Mouse (Mus musculus) intestine, postnatal 0 days (tissue): ENCODE results near the gene Ostm1. TPM values are rescaled to one million over a fixed set of nuclear protein-coding genes. Genes with fewer than 3 reads are reported as not detected.
A peak's percentile ranks its signal among the peaks of the same experiment; 100 is the strongest.

ENCODE experiments used
- ATAC-seq: fragments of 200-750 bp; cut with Nextera tagmentation; 2 replicates; pipeline ENCODE4 v1.8.0; 2017; ENCODE audit warnings: mild to moderate bottlenecking, moderate TSS enrichment, moderate library complexity
- H3K27ac ChIP-seq: fragments of 300-500 bp; sonication (generic); 2 replicates; pipeline ENCODE4 v1.5.1; 2014; ENCODE audit warnings: mild to moderate bottlenecking, low read depth, low read length, moderate library complexity
- H3K27me3 ChIP-seq: fragments of 300-500 bp; sonication (generic); replicated peaks from 2 replicates; pipeline ENCODE4 v1.6.1; 2014; ENCODE audit warnings: low read length, mixed read lengths; ENCODE audit not compliant: control insufficient read depth, insufficient read depth
- H3K36me3 ChIP-seq: fragments of 300-500 bp; sonication (generic); 2 replicates; pipeline ENCODE4 v1.6.1; 2014; ENCODE audit warnings: mild to moderate bottlenecking, moderate library complexity; ENCODE audit not compliant: control insufficient read depth, insufficient read depth
- H3K4me1 ChIP-seq: fragments of 300-500 bp; sonication (generic); replicated peaks from 2 replicates; pipeline ENCODE4 v1.6.1; 2014; ENCODE audit warnings: antibody characterized with exemption, low read length, mixed read lengths; ENCODE audit not compliant: control insufficient read depth, insufficient read depth
- H3K4me2 ChIP-seq: fragments of 300-500 bp; sonication (generic); replicated peaks from 2 replicates; pipeline ENCODE4 v1.6.1; 2014; ENCODE audit warnings: low read depth, mild to moderate bottlenecking, moderate library complexity
- H3K4me3 ChIP-seq: fragments of 300-500 bp; sonication (generic); 2 replicates; pipeline ENCODE4 v1.5.1; 2014; ENCODE audit warnings: low read depth, low read length
- H3K9ac ChIP-seq: fragments of 300-500 bp; sonication (generic); 2 replicates; pipeline ENCODE4 v1.6.1; 2014; ENCODE audit warnings: mild to moderate bottlenecking, low read depth, low read length
- H3K9me3 ChIP-seq: fragments of 300-500 bp; sonication (generic); 2 replicates; pipeline ENCODE4 v1.6.1; 2016; ENCODE audit warnings: mixed run types; ENCODE audit not compliant: control insufficient read depth
- CTCF ChIP-seq: sonication (generic); IDR thresholded peaks from 2 replicates; pipeline ENCODE4 v1.5.1; 2016; ENCODE audit warnings: low read depth, mild to moderate bottlenecking, control low read depth, antibody characterized with exemption, moderate library complexity
- WGBS: fragments of 180-500 bp; shearing (Covaris S2); extraction: QIAGEN DNeasy Blood & Tissue Kit; methylation state at CpG from one replicate; pipeline ENCODE4 v1.1.7; 2014; 5-methylcytosine and 5-hydroxymethylcytosine counted together
- polyA plus RNA-seq: library from polyadenylated mRNA; unstranded; fragments of >200 nt; fragmentation: Nextera tagmentation; extraction: Ambion mirVana; gene quantifications from 2 replicates; pipeline ENCODE4 v1.2.1, GENCODE M21; 2015

Gene Ostm1
- polyA plus RNA-seq, 1 experiment from 2014 or later, result 25.4 TPM

GRCm38 (mm10) chr10:42636360-42637182 lies 52.9 kb downstream of the Ostm1 start:
- H3K36me3 ChIP-seq, result no peaks in the 10 kb centered on the region
- 6% methylated on average over 27 of the region's 27 CpGs for WGBS
- H3K27ac ChIP-seq, result no peak overlapping the region
- H3K27me3 ChIP-seq, result peaks cover 63% of the 10 kb centered on the region
- no peak for TF ChIP-seq CTCF
- peaks cover 14% of the 10 kb centered on the region; the same call in 1 of the 2 replicates for H3K4me1 ChIP-seq
- H3K4me3 ChIP-seq, result peak overlapping the region; percentile 24
- no peaks in the 10 kb centered on the region for H3K9me3 ChIP-seq
- H3K4me2 ChIP-seq, result peak overlapping the region; percentile 53
- ATAC-seq, result no peak
- no peak overlapping the region for H3K9ac ChIP-seq

DNA sequence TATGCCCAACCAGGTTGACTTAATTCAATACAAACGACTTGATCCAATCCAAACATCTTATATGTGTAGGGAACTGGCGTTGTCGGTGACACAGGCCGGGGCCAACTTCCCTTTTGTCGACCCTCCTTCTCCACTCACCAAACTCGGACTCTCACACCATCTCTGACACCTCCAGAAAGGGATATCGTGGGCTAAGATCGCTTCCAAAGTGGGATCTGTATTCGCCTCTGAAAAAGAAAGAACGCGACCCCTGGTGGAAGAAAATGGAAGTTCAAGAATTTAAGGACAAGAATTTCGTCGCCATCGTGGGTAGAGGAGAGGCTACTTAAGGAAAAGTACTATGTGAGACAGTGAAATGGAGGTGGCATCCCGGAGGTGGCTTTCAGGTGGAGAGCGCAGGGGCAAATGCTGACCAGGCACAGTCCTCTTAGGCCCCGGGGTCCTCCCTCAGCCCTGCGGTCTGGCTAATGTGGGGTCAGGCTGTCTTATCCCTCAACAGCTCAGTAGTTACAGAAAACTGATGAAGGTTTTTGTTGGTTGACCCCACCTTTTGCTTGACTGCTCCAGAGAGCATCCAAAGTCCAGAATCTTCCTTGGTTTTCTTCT lies 53.7 kb downstream of the Ostm1 start:
- ATAC-seq, result no peak

GRCm38 (mm10) chr10:42639856-42640255 lies 56.2 kb downstream of the Ostm1 start:
- no peak overlapping the region for H3K9ac ChIP-seq
- no peaks in the 10 kb centered on the region for H3K9me3 ChIP-seq
- no peaks in the 10 kb centered on the region for H3K36me3 ChIP-seq
- no peak overlapping the region for H3K4me3 ChIP-seq
- no peak overlapping the region for H3K27ac ChIP-seq
- no peak overlapping the region for H3K4me2 ChIP-seq
- peaks cover 31% of the 10 kb centered on the region for H3K27me3 ChIP-seq
- H3K4me1 ChIP-seq, result 0 out of 2 replicates have a peak, but pooled peaks cover 6% of the 10 kb centered on the region
- no peak for ATAC-seq
- TF ChIP-seq CTCF, result no peak
- WGBS, result 87% methylated on average over 6 of the region's 6 CpGs

More for the DNA sequence above, 53.7 kb downstream of the Ostm1 start:
- Histone ChIP-seq H3K9me3 (no peaks in the 10 kb centered on the region), H3K4me3 (peak overlapping the region; percentile 24), H3K9ac (no peak overlapping the region), H3K4me2 (peak overlapping the region; percentile 53), H3K27ac (no peak overlapping the region), H3K36me3 (no peaks in the 10 kb centered on the region), H3K4me1 (peaks cover 12% of the 10 kb centered on the region; the same call in 1 of the 2 replicates), H3K27me3 (peaks cover 56% of the 10 kb centered on the region)
- WGBS, result 5% methylated on average over 18 of the region's 18 CpGs
- peak; percentile 87 for TF ChIP-seq CTCF

GRCm38 (mm10) chr10:42643638-42644037 lies 60.0 kb downstream of the Ostm1 start:
- ATAC-seq, result no peak
- peak; percentile 27; the same call in 1 of the 2 replicates for TF ChIP-seq CTCF
- WGBS, result 85% methylated on average over 9 of the region's 9 CpGs

GRCm38 (mm10) chr10:42646340-42646739 lies 62.7 kb downstream of the Ostm1 start:
- Histone ChIP-seq H3K27me3 (no peaks in the 10 kb centered on the region), H3K36me3 (no peaks in the 10 kb centered on the region; the same call in 1 of the 2 replicates), H3K27ac (no peak overlapping the region), H3K9me3 (no peaks in the 10 kb centered on the region), H3K4me1 (no peaks in the 10 kb centered on the region), H3K4me2 (no peak overlapping the region), H3K4me3 (no peak overlapping the region), H3K9ac (no peak overlapping the region)
- 54% methylated on average over 4 of the region's 4 CpGs for WGBS
- TF ChIP-seq CTCF, result no peak
- no peak for ATAC-seq

More at GRCm38 (mm10) chr10:42643638-42644037, 60.0 kb downstream of the Ostm1 start:
- Histone ChIP-seq H3K4me2 (no peak overlapping the region), H3K36me3 (no peaks in the 10 kb centered on the region; the same call in 1 of the 2 replicates), H3K9ac (no peak overlapping the region), H3K4me1 (no peaks in the 10 kb centered on the region), H3K4me3 (no peak overlapping the region), H3K27ac (no peak overlapping the region), H3K27me3 (no peaks in the 10 kb centered on the region), H3K9me3 (no peaks in the 10 kb centered on the region)

GRCm38 (mm10) chr10:42661916-42662315 lies 78.3 kb downstream of the Ostm1 start:
- no peak overlapping the region for H3K9ac ChIP-seq
- H3K36me3 ChIP-seq, result no peaks in the 10 kb centered on the region
- TF ChIP-seq CTCF, result no peak
- H3K27me3 ChIP-seq, result no peaks in the 10 kb centered on the region
- WGBS, result 47% methylated on average over 2 of the region's 2 CpGs
- H3K4me1 ChIP-seq, result no peaks in the 10 kb centered on the region
- peak; percentile 87 for ATAC-seq
- H3K9me3 ChIP-seq, result no peaks in the 10 kb centered on the region
- no peak overlapping the region for H3K27ac ChIP-seq
- H3K4me3 ChIP-seq, result no peak overlapping the region
- H3K4me2 ChIP-seq, result no peak overlapping the region
